Comparison of ENCODE assay signal across 17 mouse cellular contexts in genomic region chr1:71812171-71812695, GRCm38 (mm10).
"Had no signal": no experiment of that assay in that cellular context is flagged by ENCODE, and none has a peak within 500 bp of the region (broad histone marks: within the 10 kb centered on the region; RNA-seq: fewer than 3 reads in every experiment).

No protein-coding gene starts in this region.

- H3K27me3 ChIP-seq: midbrain, embryonic 12.5 days; midbrain, embryonic 15.5 days; neural tube, embryonic 12.5 days; neural tube, embryonic 15.5 days; stomach, embryonic 15.5 days had no signal

- H3K4me1 ChIP-seq: midbrain, embryonic 12.5 days; midbrain, embryonic 15.5 days; neural tube, embryonic 12.5 days; neural tube, embryonic 15.5 days; stomach, embryonic 15.5 days had no signal

- H3K36me3 ChIP-seq: midbrain, embryonic 12.5 days; midbrain, embryonic 15.5 days; neural tube, embryonic 12.5 days; neural tube, embryonic 15.5 days; stomach, embryonic 15.5 days had no signal

- DNase-seq: kidney, adult 18-20 months; kidney, adult 9 months; kidney, postnatal 14 days; kidney, postnatal 4 days; liver, postnatal 0 days; lung, embryonic 14.5 days; right cerebral cortex, adult 18-20 months; right cerebral cortex, postnatal 14 days; spleen, adult 18-20 months; thymus, postnatal 25 days had no signal

- H3K4me3 ChIP-seq: midbrain, embryonic 12.5 days; midbrain, embryonic 15.5 days; neural tube, embryonic 12.5 days; neural tube, embryonic 15.5 days; stomach, embryonic 15.5 days had no signal

- H3K9me3 ChIP-seq: midbrain, embryonic 12.5 days; midbrain, embryonic 15.5 days; neural tube, embryonic 12.5 days; neural tube, embryonic 15.5 days; stomach, embryonic 15.5 days had no signal

- H3K27ac ChIP-seq: liver, embryonic 14.5 days; macrophage; midbrain, embryonic 12.5 days; midbrain, embryonic 15.5 days; neural tube, embryonic 12.5 days; neural tube, embryonic 15.5 days; stomach, embryonic 15.5 days had no signal
